Mouse (Mus musculus) C2C12 (cell line): ENCODE results near the gene Zcchc4.

Source experiments
- CEBPB ChIP-seq: IDR thresholded peaks from one replicate; pipeline ENCODE4 v1.6.1; 2011; ENCODE audit warnings: low read depth, mild to moderate bottlenecking, control low read depth, moderate library complexity
- CTCF ChIP-seq: IDR thresholded peaks from one replicate; pipeline ENCODE4 v1.5.1; 2011; ENCODE audit not compliant: control insufficient read depth, insufficient read depth, insufficient read length
- MAX ChIP-seq: IDR thresholded peaks from one replicate; pipeline ENCODE4 v1.6.1; 2011; ENCODE audit warnings: mild to moderate bottlenecking, control low read depth
- MYOD1 ChIP-seq: IDR thresholded peaks from one replicate; pipeline ENCODE4 v1.6.1; 2011; ENCODE audit warnings: low read depth; ENCODE audit not compliant: control insufficient read depth, insufficient read length
- USF1 ChIP-seq: IDR thresholded peaks from one replicate; pipeline ENCODE4 v1.6.1; 2011; ENCODE audit warnings: low read depth, mild to moderate bottlenecking, control low read depth, moderate library complexity

- no peak for TF ChIP-seq CTCF
- no peak for TF ChIP-seq MAX
- TF ChIP-seq MYOD1, result no peak
- TF ChIP-seq USF1, result no peak
- no peak for TF ChIP-seq CEBPB
These were observed 52.7 kb downstream of the Zcchc4 start for GRCm38 (mm10) chr5:52827923-52828322.
